Mouse (Mus musculus): ENCODE results near the gene Sugp1.
"Not testable (repeated sequence)": the region's sequence is repeated elsewhere in the genome, so short reads cannot be mapped to it uniquely, and the experiment has no call there.

Gene Sugp1

GRCm38 (mm10) chr8:70043996-70044395, 1.4 kb downstream of the Sugp1 start:
- DNase-seq (ENCODE audit: low read depth, low spot score): no peak

GRCm38 (mm10) chr8:70049662-70050061, 7.0 kb downstream of the Sugp1 start:
- DNase-seq (ENCODE audit: low read depth, low spot score): no peak

- DNase-seq (ENCODE audit: low read depth, low spot score): not testable (repeated sequence)
These were observed 7.8 kb downstream of the Sugp1 start for GRCm38 (mm10) chr8:70050434-70050833.

- DNase-seq (ENCODE audit: low read depth, low spot score): no peak
These were observed 15.1 kb downstream of the Sugp1 start for GRCm38 (mm10) chr8:70057721-70058120.

DNA sequence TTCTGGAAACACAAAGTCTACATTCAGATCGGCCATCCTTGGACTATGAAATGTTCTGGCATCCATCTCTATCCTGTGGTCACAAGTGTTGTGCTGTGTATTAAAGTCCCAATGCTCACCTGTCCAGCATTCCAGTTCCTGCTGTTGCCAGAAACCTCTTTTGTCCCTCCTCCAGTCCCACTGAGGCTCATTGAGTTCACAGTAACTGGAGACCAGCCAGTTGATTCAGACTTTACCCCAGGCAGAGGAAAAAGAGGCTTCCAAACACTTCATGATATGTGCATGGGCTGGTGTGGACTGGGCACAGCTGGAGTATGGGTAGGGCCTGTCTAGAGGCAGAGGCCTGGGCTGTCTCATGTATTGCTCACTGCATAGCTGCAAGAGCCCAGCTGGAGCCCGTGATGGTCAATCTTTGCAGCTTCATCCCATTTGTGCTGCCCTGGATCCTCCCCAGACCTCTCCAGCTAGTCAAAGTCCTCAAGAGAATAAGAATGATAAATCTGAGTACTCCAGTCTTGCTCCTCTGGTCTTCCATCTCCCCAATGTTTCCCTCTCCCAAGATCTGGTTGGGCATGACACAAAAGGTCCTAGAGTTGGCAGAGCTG, 29.3 kb downstream of the Sugp1 start:
- no peak for DNase-seq (ENCODE audit: low read depth, low spot score)

- DNase-seq (ENCODE audit: low read depth, low spot score): no peak
These were observed 29.9 kb downstream of the Sugp1 start, which contains the start of gene Tm6sf2 for GRCm38 (mm10) chr8:70072441-70073069. Gene Tm6sf2 (plus strand): TSS chr8:70072924.

GRCm38 (mm10) chr8:70073120-70073519, 30.5 kb downstream of the Sugp1 start:
- DNase-seq (ENCODE audit: low read depth, low spot score): no peak

DNA sequence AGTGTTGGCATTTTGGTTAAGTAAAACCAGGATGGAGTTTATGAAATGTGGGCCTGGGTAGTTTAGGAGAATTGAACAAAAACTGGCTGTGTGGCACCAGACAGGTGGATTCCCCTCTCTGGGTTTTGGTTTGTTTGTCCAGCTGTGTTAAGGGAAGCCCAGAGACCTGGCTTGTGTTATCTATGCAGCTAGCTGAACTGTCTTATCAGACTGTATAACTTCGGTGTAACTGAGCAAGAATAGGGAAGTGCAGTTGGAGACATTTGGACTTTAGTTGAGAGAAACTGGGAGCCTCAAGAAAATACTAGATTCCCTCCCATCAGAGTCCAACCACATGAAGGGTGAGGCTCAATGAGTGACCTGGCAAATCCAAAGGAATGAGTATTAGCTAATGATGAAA, 31.1 kb downstream of the Sugp1 start:
- no peak for DNase-seq (ENCODE audit: low read depth, low spot score)

GRCm38 (mm10) chr8:70081976-70082375, 39.4 kb downstream of the Sugp1 start:
- no peak for DNase-seq (ENCODE audit: low read depth, low spot score)

GRCm38 (mm10) chr8:70083285-70083684, 40.7 kb downstream of the Sugp1 start, which contains the start of gene Hapln4:
Gene Hapln4 (plus strand): TSS chr8:70083457.
- DNase-seq (ENCODE audit: low read depth, low spot score): peak; percentile 96

DNA sequence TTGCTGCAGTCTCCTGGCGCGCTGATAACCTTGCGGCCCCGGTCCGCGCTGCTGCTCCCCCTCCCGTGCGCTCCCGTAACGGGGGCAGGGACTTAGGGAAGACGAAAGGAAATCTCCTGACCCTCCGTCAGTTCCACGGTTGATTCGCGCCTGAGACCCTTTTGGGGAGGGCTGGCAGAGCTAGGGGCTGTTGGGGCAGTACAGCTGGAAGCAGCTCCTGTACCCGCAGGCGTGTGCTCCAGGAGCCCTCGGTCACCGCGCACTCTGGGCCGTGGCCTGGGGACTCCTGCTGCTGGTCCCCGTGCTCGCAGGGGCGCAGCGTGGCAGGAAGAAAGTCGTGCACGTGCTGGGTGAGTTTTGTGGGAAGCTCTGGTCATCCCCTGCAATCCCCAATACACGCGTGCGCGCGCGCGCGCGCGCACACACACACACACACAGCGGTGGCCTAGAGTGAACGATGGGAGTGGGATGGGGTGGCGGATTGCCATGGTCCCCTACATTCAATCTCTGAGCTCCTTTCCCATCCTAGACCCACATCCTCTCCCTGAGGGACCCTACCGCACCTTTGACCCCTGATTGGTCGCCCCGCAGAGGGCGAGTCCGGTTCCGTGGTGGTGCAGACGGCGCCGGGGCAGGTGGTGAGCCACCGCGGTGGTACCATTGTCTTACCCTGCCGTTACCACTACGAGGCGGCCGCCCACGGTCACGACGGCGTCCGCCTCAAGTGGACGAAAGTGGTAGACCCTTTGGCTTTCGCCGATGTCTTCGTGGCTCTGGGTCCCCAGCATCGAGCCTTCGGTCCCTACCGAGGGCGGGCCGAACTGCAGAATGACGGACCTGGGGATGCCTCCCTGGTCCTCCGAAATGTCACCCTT, 41.8 kb downstream of the Sugp1 start:
- DNase-seq (ENCODE audit: low read depth, low spot score): peak; percentile 39

DNA sequence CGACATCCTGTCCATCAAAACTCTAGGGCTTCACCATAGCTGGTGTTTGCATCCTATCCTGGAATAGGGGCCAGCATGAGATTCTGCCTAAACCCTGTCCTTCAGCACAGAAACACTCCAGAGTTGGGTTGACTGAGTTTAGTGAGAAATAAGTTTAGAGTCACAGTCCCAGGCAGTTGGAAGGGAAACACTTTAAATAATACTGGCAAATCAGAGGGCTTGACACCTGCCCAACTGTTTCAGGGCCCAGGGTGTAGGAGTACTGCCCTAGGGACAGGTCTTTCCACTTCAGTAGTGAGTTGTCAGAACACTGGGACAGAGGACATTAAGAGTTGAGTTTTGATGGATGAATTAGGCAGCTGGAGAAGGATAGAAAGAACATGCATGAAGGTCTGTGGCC, 43.5 kb downstream of the Sugp1 start:
- no peak for DNase-seq (ENCODE audit: low read depth, low spot score)

DNA sequence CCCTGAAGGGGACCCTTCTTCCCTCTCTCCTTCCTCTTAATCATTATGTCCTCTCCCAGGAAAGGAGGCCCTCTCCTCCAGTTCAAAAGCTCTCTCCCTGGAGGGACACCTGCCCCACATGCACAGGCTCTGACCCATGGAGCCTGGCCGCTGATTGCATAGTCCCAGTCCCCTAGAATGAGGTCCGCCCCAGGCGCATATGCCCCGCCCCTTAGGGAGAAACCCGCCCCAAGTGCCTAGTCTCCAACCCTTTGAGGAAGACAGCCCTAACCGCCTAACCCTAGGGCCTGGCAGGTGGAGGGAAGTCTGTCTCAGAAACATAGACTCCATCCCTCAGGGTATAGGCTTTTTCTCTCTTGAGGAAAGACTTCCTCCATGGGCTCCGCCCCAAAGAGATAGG, 44.6 kb downstream of the Sugp1 start:
- no peak for DNase-seq (ENCODE audit: low read depth, low spot score)

- DNase-seq (ENCODE audit: low read depth, low spot score): peak; percentile 78
These were observed 45.4 kb downstream of the Sugp1 start for GRCm38 (mm10) chr8:70087836-70088650.

DNA sequence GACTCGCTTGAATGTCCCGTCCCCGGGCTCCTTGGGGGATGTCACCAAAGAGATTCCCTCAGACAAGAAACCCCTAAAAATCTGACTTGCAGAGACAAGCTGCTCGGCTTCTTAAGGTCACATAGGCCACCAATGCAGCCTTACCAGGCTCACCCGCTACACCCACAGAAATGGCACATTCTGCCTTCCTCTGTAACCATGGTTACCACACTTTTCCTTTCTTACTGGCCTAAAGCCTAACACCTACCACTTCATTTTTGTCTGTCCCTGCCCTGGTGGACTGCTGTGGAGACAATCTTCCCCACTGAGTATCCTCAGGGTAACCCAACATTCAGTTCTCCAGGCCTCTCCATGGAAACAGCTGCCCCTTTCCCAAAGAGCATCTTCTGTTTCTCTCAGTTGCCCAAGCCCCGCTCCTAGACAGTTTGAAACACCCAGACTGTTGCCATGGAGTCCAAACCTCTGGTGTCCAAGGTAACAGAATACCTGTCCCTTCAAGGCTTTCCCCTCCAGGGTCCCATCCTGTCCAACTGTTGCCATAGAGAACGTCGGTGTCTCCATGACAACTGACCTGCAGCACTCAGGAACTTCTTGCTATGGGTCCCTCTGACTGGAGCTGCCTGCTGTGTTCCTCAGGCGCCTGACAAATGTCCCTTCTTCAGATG, 46.8 kb downstream of the Sugp1 start:
- DNase-seq (ENCODE audit: low read depth, low spot score): peak; percentile 72

DNA sequence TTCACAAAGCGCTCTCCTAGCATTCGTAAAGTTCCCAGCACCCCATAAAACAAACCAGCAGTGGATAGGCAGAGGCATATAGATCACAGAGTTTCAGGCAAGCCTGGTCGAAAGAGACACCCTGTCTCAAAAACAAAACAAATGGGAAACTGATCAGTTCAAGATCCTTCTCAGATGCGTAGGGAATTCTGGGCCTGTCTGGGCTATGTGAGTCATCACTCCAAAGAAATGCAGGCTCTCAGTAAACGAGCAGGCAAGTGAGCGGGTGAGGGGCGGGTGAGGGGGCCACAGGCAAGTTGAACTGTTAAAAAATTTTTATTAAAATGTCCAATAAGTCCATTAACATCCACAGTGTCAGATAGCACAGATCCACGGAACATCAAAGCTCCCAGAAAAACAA, 50.2 kb downstream of the Sugp1 start:
- peak; percentile 71 for DNase-seq (ENCODE audit: low read depth, low spot score)

DNA sequence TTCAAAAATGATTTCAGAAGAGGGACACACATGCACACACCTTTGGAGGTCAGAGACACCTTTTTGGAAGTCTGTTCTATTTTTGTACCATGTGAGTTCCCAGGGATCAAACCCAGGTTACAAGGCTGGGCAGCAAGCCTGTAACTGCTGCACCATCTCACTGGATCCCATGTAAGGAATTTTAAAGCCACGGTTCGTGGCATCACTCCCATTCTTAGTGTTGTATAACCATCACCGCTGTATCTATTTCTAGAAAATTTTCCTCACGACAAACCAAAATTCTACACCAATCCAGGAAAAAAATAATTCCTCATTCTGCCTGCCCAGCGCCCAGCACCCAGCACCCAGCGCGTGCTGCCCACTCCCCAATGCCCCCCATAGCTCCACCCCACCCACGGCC, 56.7 kb downstream of the Sugp1 start:
- DNase-seq (ENCODE audit: low read depth, low spot score): peak; percentile 76

DNA sequence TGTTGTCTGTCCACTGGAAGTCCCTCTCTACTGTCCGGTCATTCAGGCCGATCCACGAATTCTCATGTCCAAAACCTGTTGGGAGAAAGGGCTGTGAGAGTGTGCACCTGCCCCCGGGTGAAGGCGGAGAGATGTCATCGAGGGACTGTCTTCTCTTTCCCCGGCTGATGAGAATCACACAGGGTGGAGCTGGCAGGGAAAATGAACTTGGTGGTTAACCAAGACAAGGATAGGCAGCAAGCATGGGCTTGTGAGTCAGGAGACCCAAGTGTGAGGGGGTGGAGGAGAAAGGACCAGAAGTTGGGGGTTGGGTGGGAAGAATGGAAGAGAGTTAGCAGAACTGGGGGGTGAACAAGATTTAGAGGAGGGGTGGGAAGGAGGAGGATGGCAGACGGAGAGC, 57.6 kb downstream of the Sugp1 start:
- DNase-seq (ENCODE audit: low read depth, low spot score): peak; percentile 83

DNA sequence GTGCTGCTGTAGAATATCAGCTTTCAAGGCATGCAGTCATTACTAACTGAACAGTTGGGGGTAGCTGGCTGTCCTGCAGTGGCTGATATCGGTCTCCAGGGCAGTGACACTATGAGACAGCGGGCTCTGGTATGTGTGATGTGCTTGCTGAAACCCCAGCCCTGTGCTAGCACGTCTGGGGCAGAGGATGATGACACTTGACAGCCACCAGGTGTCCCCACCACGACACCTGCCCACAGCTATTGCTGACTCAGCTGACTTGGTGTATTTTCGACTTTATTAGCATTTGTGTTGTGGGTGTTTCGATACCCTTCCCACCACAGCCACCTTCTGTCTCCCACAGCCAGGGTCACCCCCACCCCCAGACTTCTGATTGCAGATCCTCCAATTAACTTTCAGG, 61.9 kb downstream of the Sugp1 start:
- DNase-seq (ENCODE audit: low read depth, low spot score): peak; percentile 79

DNA sequence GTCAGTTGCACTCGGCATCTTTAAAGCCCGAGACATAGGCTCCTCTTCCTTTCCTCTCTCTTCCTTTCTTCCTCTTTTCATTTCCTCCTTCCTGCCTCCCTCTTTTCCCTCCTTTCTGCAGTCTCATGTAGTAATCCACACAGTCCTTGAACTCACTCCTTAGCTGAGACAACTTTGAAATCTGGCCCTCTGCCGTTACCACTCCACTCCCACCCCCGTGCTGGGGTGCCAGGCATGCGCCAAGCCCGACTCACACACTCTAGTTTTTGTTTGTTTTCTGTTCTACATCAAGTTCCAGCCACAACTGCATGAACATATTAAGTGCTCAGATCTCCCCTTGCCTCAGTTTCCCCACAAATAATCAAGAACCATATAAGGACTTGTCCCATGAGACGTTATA, 62.3 kb downstream of the Sugp1 start:
- DNase-seq (ENCODE audit: low read depth, low spot score): peak; percentile 53

- DNase-seq (ENCODE audit: low read depth, low spot score): no peak
These were observed 67.8 kb downstream of the Sugp1 start for GRCm38 (mm10) chr8:70110451-70110850.
